Mouse (Mus musculus): ENCODE measurements around the gene Ltbp3. TPM values are rescaled to one million over a fixed set of nuclear protein-coding genes. Genes with fewer than 3 reads are reported as not detected.

Ltbp3 gene
- 11.6 and 15.4 TPM in 2 replicates for polyA plus RNA-seq (2015; fragmentation: Nextera tagmentation; extraction: Ambion mirVana)

- Histone ChIP-seq H3K9me3 (ENCODE audit: control insufficient read depth, low read length) (no peaks in the 10 kb centered on the region), H3K4me3 (ENCODE audit: low read length) (peak within 1 kb of the TSS; percentile 62), H3K27ac (ENCODE audit: low read depth, low read length) (peak within 1 kb of the TSS; percentile 90), H3K4me1 (ENCODE audit: control insufficient read depth, insufficient read depth, low read depth, low read length) (peaks cover 32% of the 10 kb centered on the region), H3K27me3 (replicated peaks; ENCODE audit: control insufficient read depth, insufficient read depth, low read length) (peaks cover 17% of the 10 kb centered on the region), H3K36me3 (ENCODE audit: control insufficient read depth, insufficient read depth, low read length) (no peaks in the 10 kb centered on the region), H3K4me2 (ENCODE audit: low read length) (peak within 1 kb of the TSS; percentile 99), H3K9ac (ENCODE audit: low read depth, low read length) (peak within 1 kb of the TSS; percentile 83)
- ATAC-seq, result peak; percentile 84
- WGBS, result 15% methylated on average over 13 of the region's 14 CpGs
Observed at GRCm38 (mm10) chr19:5740320-5741317, at the start of gene Ltbp3. Ltbp3 (plus strand) TSS chr19:5740904.

GRCm38 (mm10) chr19:5691601-5692000 is 49.1 kb upstream of the Ltbp3 start:
- 0 out of 2 replicates have a peak overlapping the region, but pooled peaks have one; percentile 83 for H3K9ac ChIP-seq (ENCODE audit: low read depth, low read length)
- peak overlapping the region; percentile 100 for H3K4me2 ChIP-seq (ENCODE audit: low read length)
- ATAC-seq, result no peak
- WGBS, result 89% methylated on average over 5 of the region's 5 CpGs
- H3K4me1 ChIP-seq (ENCODE audit: control insufficient read depth, insufficient read depth, low read depth, low read length), result peaks cover 45% of the 10 kb centered on the region
- peaks cover 4% of the 10 kb centered on the region; the same call in 1 of the 2 replicates for H3K36me3 ChIP-seq (ENCODE audit: control insufficient read depth, insufficient read depth, low read length)
- H3K4me3 ChIP-seq (ENCODE audit: low read length), result peak overlapping the region; percentile 97; the same call in 1 of the 2 replicates
- H3K27me3 ChIP-seq (replicated peaks; ENCODE audit: control insufficient read depth, insufficient read depth, low read length), result no peaks in the 10 kb centered on the region
- no peak overlapping the region for H3K27ac ChIP-seq (ENCODE audit: low read depth, low read length)
- no peaks in the 10 kb centered on the region for H3K9me3 ChIP-seq (ENCODE audit: control insufficient read depth, low read length)

GRCm38 (mm10) chr19:5692086-5692912 is 48.4 kb upstream of the Ltbp3 start:
- no peaks in the 10 kb centered on the region for H3K9me3 ChIP-seq (ENCODE audit: control insufficient read depth, low read length)
- peak overlapping the region; percentile 45 for H3K9ac ChIP-seq (ENCODE audit: low read depth, low read length)
- H3K27ac ChIP-seq (ENCODE audit: low read depth, low read length), result peak overlapping the region; percentile 35; the same call in 1 of the 2 replicates
- no peaks in the 10 kb centered on the region for H3K27me3 ChIP-seq (replicated peaks; ENCODE audit: control insufficient read depth, insufficient read depth, low read length)
- peaks cover 42% of the 10 kb centered on the region for H3K4me1 ChIP-seq (ENCODE audit: control insufficient read depth, insufficient read depth, low read depth, low read length)
- H3K4me3 ChIP-seq (ENCODE audit: low read length), result peak overlapping the region; percentile 97; the same call in 1 of the 2 replicates
- H3K4me2 ChIP-seq (ENCODE audit: low read length), result peak overlapping the region; percentile 100
- WGBS, result 59% methylated on average over 10 of the region's 10 CpGs
- no peak for ATAC-seq
- H3K36me3 ChIP-seq (ENCODE audit: control insufficient read depth, insufficient read depth, low read length), result peaks cover 6% of the 10 kb centered on the region; the same call in 1 of the 2 replicates

- Histone ChIP-seq H3K4me2 (ENCODE audit: low read length) (peak overlapping the region; percentile 42), H3K27me3 (replicated peaks; ENCODE audit: control insufficient read depth, insufficient read depth, low read length) (no peaks in the 10 kb centered on the region), H3K4me1 (ENCODE audit: control insufficient read depth, insufficient read depth, low read depth, low read length) (peaks cover 36% of the 10 kb centered on the region), H3K4me3 (ENCODE audit: low read length) (peak overlapping the region; percentile 6; the same call in 1 of the 2 replicates), H3K27ac (ENCODE audit: low read depth, low read length) (no peak overlapping the region), H3K36me3 (ENCODE audit: control insufficient read depth, insufficient read depth, low read length) (peaks cover 12% of the 10 kb centered on the region; the same call in 1 of the 2 replicates), H3K9me3 (ENCODE audit: control insufficient read depth, low read length) (no peaks in the 10 kb centered on the region), H3K9ac (ENCODE audit: low read depth, low read length) (peak overlapping the region; percentile 45)
- 79% methylated on average over 10 of the region's 10 CpGs for WGBS
- no peak for ATAC-seq
Observed at GRCm38 (mm10) chr19:5692913-5693396, 47.7 kb upstream of the Ltbp3 start.

GRCm38 (mm10) chr19:5693801-5694200 is 46.9 kb upstream of the Ltbp3 start:
- 88% methylated on average over 6 of the region's 6 CpGs for WGBS
- Histone ChIP-seq H3K9me3 (ENCODE audit: control insufficient read depth, low read length) (no peaks in the 10 kb centered on the region), H3K4me1 (ENCODE audit: control insufficient read depth, insufficient read depth, low read depth, low read length) (peaks cover 35% of the 10 kb centered on the region), H3K4me2 (ENCODE audit: low read length) (no peak overlapping the region), H3K27ac (ENCODE audit: low read depth, low read length) (no peak overlapping the region), H3K27me3 (replicated peaks; ENCODE audit: control insufficient read depth, insufficient read depth, low read length) (no peaks in the 10 kb centered on the region), H3K36me3 (ENCODE audit: control insufficient read depth, insufficient read depth, low read length) (peaks cover 18% of the 10 kb centered on the region), H3K4me3 (ENCODE audit: low read length) (no peak overlapping the region), H3K9ac (ENCODE audit: low read depth, low read length) (no peak overlapping the region)
- no peak for ATAC-seq

GRCm38 (mm10) chr19:5695849-5696462 is 44.7 kb upstream of the Ltbp3 start:
- H3K9ac ChIP-seq (ENCODE audit: low read depth, low read length), result peak overlapping the region; percentile 46; the same call in 1 of the 2 replicates
- H3K4me3 ChIP-seq (ENCODE audit: low read length), result peak overlapping the region; percentile 33
- no peaks in the 10 kb centered on the region for H3K27me3 ChIP-seq (replicated peaks; ENCODE audit: control insufficient read depth, insufficient read depth, low read length)
- peaks cover 22% of the 10 kb centered on the region for H3K4me1 ChIP-seq (ENCODE audit: control insufficient read depth, insufficient read depth, low read depth, low read length)
- H3K4me2 ChIP-seq (ENCODE audit: low read length), result peak overlapping the region; percentile 53
- peak; percentile 69; the same call in 1 of the 2 replicates for ATAC-seq
- 9% methylated on average over 41 of the region's 41 CpGs for WGBS
- H3K27ac ChIP-seq (ENCODE audit: low read depth, low read length), result no peak overlapping the region
- peaks cover 29% of the 10 kb centered on the region for H3K36me3 ChIP-seq (ENCODE audit: control insufficient read depth, insufficient read depth, low read length)
- H3K9me3 ChIP-seq (ENCODE audit: control insufficient read depth, low read length), result no peaks in the 10 kb centered on the region

GRCm38 (mm10) chr19:5704163-5704800 is 36.4 kb upstream of the Ltbp3 start, which contains the start of gene Kcnk7:
Kcnk7 (plus strand) TSS chr19:5704367.
- H3K9me3 ChIP-seq (ENCODE audit: control insufficient read depth, low read length), result no peaks in the 10 kb centered on the region
- no peak within 1 kb of the TSS for H3K4me2 ChIP-seq (ENCODE audit: low read length)
- H3K9ac ChIP-seq (ENCODE audit: low read depth, low read length), result no peak within 1 kb of the TSS
- peaks cover 29% of the 10 kb centered on the region for H3K36me3 ChIP-seq (ENCODE audit: control insufficient read depth, insufficient read depth, low read length)
- ATAC-seq, result 0 out of 2 replicates have a peak, but pooled peaks have one; percentile 13
- no peak within 1 kb of the TSS for H3K4me3 ChIP-seq (ENCODE audit: low read length)
- 73% methylated on average over 17 of the region's 17 CpGs for WGBS
- H3K27ac ChIP-seq (ENCODE audit: low read depth, low read length), result peak within 1 kb of the TSS; percentile 30; the same call in 1 of the 2 replicates
- H3K4me1 ChIP-seq (ENCODE audit: control insufficient read depth, insufficient read depth, low read depth, low read length), result no peaks in the 10 kb centered on the region; the same call in 1 of the 2 replicates
- H3K27me3 ChIP-seq (replicated peaks; ENCODE audit: control insufficient read depth, insufficient read depth, low read length), result no peaks in the 10 kb centered on the region

Data from hindbrain, embryonic 16.5 days (tissue).